Mouse (Mus musculus) bone marrow, adult 2 months (tissue): ENCODE data around the gene Gtpbp8. TPM values are rescaled to one million over a fixed set of nuclear protein-coding genes. Genes with fewer than 3 reads are reported as not detected.

Source experiments
- H3K27ac ChIP-seq: fragments of 200-500 bp; 2 replicates; pipeline ENCODE4 v1.5.1; 2012; ENCODE audit warnings: low read depth, mild to moderate bottlenecking, control low read depth, inconsistent platforms, low read length; ENCODE audit not compliant: control insufficient read depth, poor library complexity, insufficient read depth
- H3K4me1 ChIP-seq: fragments of 200-500 bp; 2 replicates; pipeline ENCODE4 v1.6.1; 2011; ENCODE audit warnings: low read length; ENCODE audit not compliant: control insufficient read depth, insufficient read depth
- H3K4me3 ChIP-seq: fragments of 200-500 bp; replicated peaks from 2 replicates; pipeline ENCODE3; 2011; ENCODE audit warnings: mild to moderate bottlenecking, low read depth, low read length, control low read depth; ENCODE audit not compliant: control insufficient read depth
- CTCF ChIP-seq: fragments of 200-500 bp; IDR thresholded peaks from 2 replicates; pipeline ENCODE4 v1.5.1; 2011; ENCODE audit warnings: low read length, control low read depth; ENCODE audit not compliant: control insufficient read depth, insufficient read depth
- POLR2A ChIP-seq: fragments of 200-500 bp; IDR thresholded peaks from 2 replicates; pipeline ENCODE4 v1.6.1; 2011; ENCODE audit warnings: low read depth, mild to moderate bottlenecking, control low read depth, low read length, borderline replicate concordance; ENCODE audit not compliant: control insufficient read depth
- WGBS: fragments of 180-500 bp; shearing (Covaris S2); methylation state at CpG from one replicate; pipeline ENCODE4 v1.1.7; 2018; 5-methylcytosine and 5-hydroxymethylcytosine counted together
- polyA plus RNA-seq: library from polyadenylated mRNA; stranded (reverse); fragments of >200 nt; gene quantifications from 2 replicates; pipeline ENCODE4 v1.2.4, GENCODE M21; 2011; ENCODE audit warnings: low replicate concordance; ENCODE audit not compliant: missing spikeins, insufficient read depth, insufficient read length

Gene Gtpbp8
- polyA plus RNA-seq, 1 experiment: 8.4 TPM

DNA sequence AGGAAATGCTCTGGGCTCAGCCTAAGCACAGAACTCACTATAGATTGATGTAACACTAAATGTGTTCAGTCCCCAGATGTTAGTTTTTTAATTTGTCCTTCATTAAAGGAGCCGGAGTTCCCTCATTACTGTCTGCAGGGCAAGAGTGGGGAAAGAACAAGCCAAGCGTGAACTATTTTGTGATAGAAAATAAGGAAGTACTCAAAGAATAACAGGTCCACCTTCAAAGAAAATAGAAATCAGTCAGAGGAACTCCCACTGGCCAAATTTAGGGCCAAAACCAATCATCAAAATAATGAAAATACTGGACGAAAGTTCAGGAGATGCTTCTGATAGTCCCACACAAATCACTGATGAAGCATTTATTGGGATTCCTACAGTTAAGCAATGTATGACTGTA lies 45.0 kb downstream of the Gtpbp8 start:
- Histone ChIP-seq H3K4me3 (no peak overlapping the region), H3K4me1 (no peaks in the 10 kb centered on the region), H3K27ac (no peak overlapping the region)
- 54% methylated on average over 3 of the region's 3 CpGs for WGBS
- TF ChIP-seq CTCF: no peak
- TF ChIP-seq POLR2A: no peak

DNA sequence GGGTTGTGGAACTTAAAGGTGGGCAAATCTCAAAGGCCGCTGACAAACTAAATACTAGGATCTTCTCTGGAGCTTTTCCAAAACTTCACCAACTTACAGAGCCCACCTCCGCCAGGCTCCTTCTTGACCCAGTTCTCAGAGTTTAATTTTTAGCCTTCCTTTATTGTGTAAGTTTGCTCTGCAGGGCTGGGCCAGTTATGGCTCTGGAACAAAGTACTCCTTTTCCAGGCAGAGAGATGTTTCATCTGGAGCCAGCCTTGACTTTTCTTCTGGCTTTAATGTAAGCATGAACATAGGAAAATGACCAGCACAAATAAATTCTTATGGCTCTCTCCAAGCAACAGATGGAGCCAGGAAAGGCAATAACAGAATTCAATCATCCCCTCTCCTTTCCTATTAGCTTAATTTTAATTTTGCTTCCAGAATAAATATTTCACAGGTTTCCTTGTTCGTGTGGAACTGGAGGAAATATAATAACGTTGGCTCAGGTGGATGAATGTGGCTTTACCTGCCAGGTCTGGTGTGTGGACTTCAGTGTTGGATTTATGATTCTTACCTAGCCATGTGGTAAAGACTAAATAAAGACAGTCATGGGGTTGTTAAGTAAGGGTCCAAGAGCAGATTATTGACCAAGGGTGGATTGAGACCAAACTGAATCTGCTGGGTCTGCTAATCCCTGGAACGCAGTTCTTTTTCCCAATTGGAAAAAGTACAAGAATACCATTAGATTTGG lies 48.5 kb downstream of the Gtpbp8 start:
- no peak for TF ChIP-seq POLR2A
- no peak for TF ChIP-seq CTCF
- Histone ChIP-seq H3K27ac (no peak overlapping the region), H3K4me1 (no peaks in the 10 kb centered on the region), H3K4me3 (no peak overlapping the region)
- WGBS: 91% methylated on average over 5 of the region's 5 CpGs

- no peak overlapping the region for H3K27ac ChIP-seq
- no peak for TF ChIP-seq POLR2A
- no peak for TF ChIP-seq CTCF
- H3K4me1 ChIP-seq: no peaks in the 10 kb centered on the region
- 70% methylated on average over 12 of the region's 12 CpGs for WGBS
- no peak overlapping the region for H3K4me3 ChIP-seq
Measured at GRCm38 (mm10) chr16:44695859-44696620, 50.1 kb downstream of the Gtpbp8 start.

- no peak overlapping the region for H3K27ac ChIP-seq
- WGBS: 86% methylated on average over 8 of the region's 8 CpGs
- H3K4me1 ChIP-seq: no peaks in the 10 kb centered on the region
- TF ChIP-seq POLR2A (no peak), CTCF (no peak)
- H3K4me3 ChIP-seq: no peak overlapping the region
Measured at GRCm38 (mm10) chr16:44695214-44695858, 50.8 kb downstream of the Gtpbp8 start.

DNA sequence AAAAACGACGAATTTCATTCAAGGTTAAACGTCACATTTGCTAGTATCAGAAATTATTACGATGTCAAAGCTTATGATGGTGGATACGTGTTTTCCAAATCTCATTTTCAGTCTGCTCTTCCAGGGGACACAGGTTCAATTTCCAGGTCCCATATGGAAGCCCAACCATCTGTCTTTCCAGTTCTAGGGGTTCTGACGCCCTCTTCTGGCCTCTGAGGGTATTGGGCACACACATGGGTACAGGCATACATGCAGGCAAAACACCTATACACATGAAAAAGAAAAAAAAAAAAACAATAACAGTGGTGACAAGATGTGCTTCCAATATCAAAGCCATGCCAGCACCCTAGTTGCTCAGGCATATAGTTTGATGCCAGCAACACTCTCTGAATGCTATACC lies 52.5 kb downstream of the Gtpbp8 start:
- TF ChIP-seq CTCF (peak; percentile 13; the same call in 1 of the 2 replicates), POLR2A (no peak)
- H3K27ac ChIP-seq: no peak overlapping the region
- H3K4me3 ChIP-seq: no peak overlapping the region
- H3K4me1 ChIP-seq: no peaks in the 10 kb centered on the region
- 64% methylated on average over 6 of the region's 6 CpGs for WGBS

- no peak overlapping the region for H3K4me3 ChIP-seq
- 44% methylated on average over 1 of the region's 1 CpGs for WGBS
- H3K27ac ChIP-seq: no peak overlapping the region
- H3K4me1 ChIP-seq: no peaks in the 10 kb centered on the region
- no peak for TF ChIP-seq CTCF
- no peak for TF ChIP-seq POLR2A
Measured at GRCm38 (mm10) chr16:44692541-44692940, 53.6 kb downstream of the Gtpbp8 start.

GRCm38 (mm10) chr16:44691561-44692141 lies 54.5 kb downstream of the Gtpbp8 start:
- no peak for TF ChIP-seq POLR2A
- no peak for TF ChIP-seq CTCF
- Histone ChIP-seq H3K27ac (no peak overlapping the region), H3K4me1 (no peaks in the 10 kb centered on the region), H3K4me3 (no peak overlapping the region)
- WGBS: 51% methylated on average over 17 of the region's 17 CpGs

DNA sequence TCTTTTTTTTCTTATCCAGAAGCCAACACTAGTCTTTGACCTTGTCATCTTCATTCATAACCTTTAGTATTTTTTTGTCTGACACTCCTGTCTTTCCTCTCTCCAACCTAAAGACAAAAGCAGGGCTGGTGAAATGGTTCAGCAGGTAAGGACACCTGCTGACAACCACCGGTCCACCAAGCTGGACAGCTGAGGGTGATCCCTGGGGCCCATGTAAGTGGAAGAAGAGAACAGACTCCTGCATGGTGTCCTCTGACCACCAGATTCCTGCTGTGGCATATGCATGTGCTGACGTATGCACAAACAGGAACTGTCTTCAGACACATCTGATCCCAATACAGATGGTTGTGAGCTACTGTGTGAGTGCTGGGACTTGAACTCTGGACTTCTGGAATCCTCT lies 55.1 kb downstream of the Gtpbp8 start:
- WGBS: 47% methylated on average over 2 of the region's 2 CpGs
- no peaks in the 10 kb centered on the region for H3K4me1 ChIP-seq
- H3K4me3 ChIP-seq: no peak overlapping the region
- TF ChIP-seq POLR2A (no peak), CTCF (no peak)
- no peak overlapping the region for H3K27ac ChIP-seq
